Mouse (Mus musculus) C2C12 (cell line): Measurements from ENCODE around the gene Zcchc10.

Experiments used
- CTCF ChIP-seq: IDR thresholded peaks from one replicate; pipeline ENCODE4 v1.5.1; 2011; ENCODE audit not compliant: control insufficient read depth, insufficient read depth, insufficient read length
- MAX ChIP-seq: IDR thresholded peaks from one replicate; pipeline ENCODE4 v1.6.1; 2011; ENCODE audit warnings: mild to moderate bottlenecking, control low read depth
- MYOG ChIP-seq: IDR thresholded peaks from one replicate; pipeline ENCODE4 v1.6.1; 2011; ENCODE audit not compliant: control insufficient read depth, insufficient read length; ENCODE audit errors: extremely low read depth

- TF ChIP-seq CTCF (no peak), MAX (no peak), MYOG (no peak)
These were observed 49.1 kb upstream of the Zcchc10 start for GRCm38 (mm10) chr11:53275358-53275757.
